Mouse (Mus musculus) midbrain, embryonic 14.5 days (tissue): ENCODE measurements at regions not wholly inside any gene's neighbourhood (a gene's known extent, or its start where the extent isn't known, plus 50 kb on each side); places are given as distances from the start of the nearest gene placed in this dataset.

Source experiments
- ATAC-seq: fragments of 200-750 bp; cut with Nextera tagmentation; 2 replicates; pipeline ENCODE4 v1.8.0; 2017; ENCODE audit warnings: moderate number of reproducible peaks, moderate library complexity; ENCODE audit not compliant: low FRiP score, low TSS enrichment
- DNase-seq: peaks from one replicate; pipeline ENCODE4 v3.0.0-alpha.2; 2015
- H3K27ac ChIP-seq: fragments of 300-500 bp; sonication (generic); replicated peaks from 2 replicates; pipeline ENCODE4 v1.5.1; 2014; ENCODE audit warnings: mild to moderate bottlenecking, low read depth, low read length, moderate library complexity
- H3K27me3 ChIP-seq: fragments of 300-500 bp; sonication (generic); 2 replicates; pipeline ENCODE4 v1.6.1; 2014; ENCODE audit warnings: low read length, control low read depth, mixed read lengths; ENCODE audit not compliant: control insufficient read depth, insufficient read depth
- H3K36me3 ChIP-seq: fragments of 300-500 bp; sonication (generic); 2 replicates; pipeline ENCODE4 v1.6.1; 2014; ENCODE audit warnings: low read length, control low read depth; ENCODE audit not compliant: control insufficient read depth, insufficient read depth
- H3K4me1 ChIP-seq: fragments of 300-500 bp; sonication (generic); 2 replicates; pipeline ENCODE4 v1.6.1; 2014; ENCODE audit warnings: mild to moderate bottlenecking, antibody characterized with exemption, low read length, control low read depth; ENCODE audit not compliant: control insufficient read depth, insufficient read depth
- H3K4me2 ChIP-seq: fragments of 300-500 bp; sonication (generic); 2 replicates; pipeline ENCODE4 v1.6.1; 2014; ENCODE audit warnings: mild to moderate bottlenecking, low read length, moderate library complexity
- H3K4me3 ChIP-seq: fragments of 300-500 bp; sonication (generic); replicated peaks from 2 replicates; pipeline ENCODE4 v1.5.1; 2014; ENCODE audit warnings: low read depth, low read length
- H3K9ac ChIP-seq: fragments of 300-500 bp; sonication (generic); replicated peaks from 2 replicates; pipeline ENCODE4 v1.6.1; 2014; ENCODE audit warnings: mild to moderate bottlenecking, low read length, moderate library complexity
- H3K9me3 ChIP-seq: fragments of 300-500 bp; sonication (generic); 2 replicates; pipeline ENCODE4 v1.6.1; 2016; ENCODE audit warnings: low read length, control low read depth, mixed read lengths; ENCODE audit not compliant: control insufficient read depth
- WGBS: fragments of 180-500 bp; shearing (Covaris S2); extraction: QIAGEN DNeasy Blood & Tissue Kit; methylation state at CpG from one replicate; pipeline ENCODE4 v1.1.7; 2014; 5-methylcytosine and 5-hydroxymethylcytosine counted together

GRCm38 (mm10) chr14:105056171-105056570 lies 121.0 kb downstream of the Rbm26 start:
- 83% methylated on average over 6 of the region's 6 CpGs for WGBS
- Histone ChIP-seq H3K27ac (no peak overlapping the region), H3K9ac (no peak overlapping the region), H3K27me3 (no peaks in the 10 kb centered on the region), H3K4me2 (no peak overlapping the region), H3K36me3 (no peaks in the 10 kb centered on the region), H3K9me3 (no peaks in the 10 kb centered on the region), H3K4me1 (no peaks in the 10 kb centered on the region), H3K4me3 (no peak overlapping the region)
- no peak for DNase-seq
- no peak for ATAC-seq

DNA sequence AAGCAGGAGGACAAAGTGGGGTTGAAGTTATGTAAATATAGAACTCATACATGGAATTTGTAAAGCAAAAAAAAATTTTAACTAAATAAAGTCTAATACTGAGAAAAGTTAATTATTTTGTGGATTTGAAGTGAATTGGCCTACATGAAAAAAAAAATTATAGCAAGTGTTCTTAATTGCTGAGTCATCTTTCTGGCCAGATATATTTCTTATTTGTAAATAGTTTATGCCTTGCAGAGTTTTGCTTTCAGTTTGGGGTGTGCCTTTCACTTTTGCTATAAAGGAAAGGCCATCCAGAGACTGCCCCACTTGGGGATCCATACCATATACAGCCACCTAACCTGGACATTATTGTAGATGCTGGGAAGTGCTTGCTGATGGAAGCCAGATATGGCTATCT lies 138.3 kb downstream of the Rbm26 start:
- Histone ChIP-seq H3K4me3 (no peak overlapping the region), H3K36me3 (no peaks in the 10 kb centered on the region), H3K4me2 (no peak overlapping the region), H3K9ac (no peak overlapping the region), H3K27ac (no peak overlapping the region), H3K27me3 (no peaks in the 10 kb centered on the region), H3K4me1 (no peaks in the 10 kb centered on the region), H3K9me3 (no peaks in the 10 kb centered on the region)
- DNase-seq = no peak
- ATAC-seq = no peak

DNA sequence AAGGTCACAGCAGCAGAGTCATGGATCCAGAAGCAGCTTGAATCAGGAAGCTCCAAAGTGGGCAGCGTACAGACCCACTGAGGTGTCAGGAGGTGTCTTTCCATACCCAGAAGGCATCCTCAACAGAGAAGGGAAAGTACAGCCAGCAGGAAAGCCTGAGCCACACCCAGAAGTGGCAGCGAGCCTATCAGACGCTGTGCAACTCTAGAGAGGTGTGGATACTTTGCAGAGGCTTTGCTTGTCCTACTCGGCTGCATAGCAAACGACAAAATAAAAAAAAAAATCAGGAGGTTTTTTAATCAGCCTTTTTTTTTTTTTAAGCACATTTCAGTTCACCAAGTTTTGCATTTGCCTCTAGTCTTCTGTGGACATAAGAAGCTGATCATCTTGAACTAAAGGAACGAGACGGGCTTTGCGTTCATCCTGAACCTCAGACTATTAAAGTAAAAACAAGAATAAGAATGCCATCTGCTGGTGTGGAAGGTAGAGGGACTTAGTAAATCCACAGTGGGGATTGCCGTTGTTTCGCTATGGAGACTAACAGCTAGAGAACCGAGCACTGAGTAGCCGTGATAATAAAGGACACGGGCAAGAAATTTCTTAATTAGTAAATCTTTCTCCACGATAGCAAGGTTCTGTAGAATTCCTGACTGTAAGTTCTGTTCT lies 142.3 kb downstream of the Rbm26 start:
- no peak overlapping the region for H3K9ac ChIP-seq
- no peaks in the 10 kb centered on the region for H3K4me1 ChIP-seq
- WGBS = 40% methylated on average over 14 of the region's 14 CpGs
- H3K36me3 ChIP-seq = no peaks in the 10 kb centered on the region
- peak overlapping the region; percentile 14 for H3K4me2 ChIP-seq
- no peaks in the 10 kb centered on the region for H3K27me3 ChIP-seq
- H3K27ac ChIP-seq = no peak overlapping the region
- no peak overlapping the region for H3K4me3 ChIP-seq
- no peaks in the 10 kb centered on the region for H3K9me3 ChIP-seq
- peak; percentile 74 for DNase-seq
- ATAC-seq = no peak

DNA sequence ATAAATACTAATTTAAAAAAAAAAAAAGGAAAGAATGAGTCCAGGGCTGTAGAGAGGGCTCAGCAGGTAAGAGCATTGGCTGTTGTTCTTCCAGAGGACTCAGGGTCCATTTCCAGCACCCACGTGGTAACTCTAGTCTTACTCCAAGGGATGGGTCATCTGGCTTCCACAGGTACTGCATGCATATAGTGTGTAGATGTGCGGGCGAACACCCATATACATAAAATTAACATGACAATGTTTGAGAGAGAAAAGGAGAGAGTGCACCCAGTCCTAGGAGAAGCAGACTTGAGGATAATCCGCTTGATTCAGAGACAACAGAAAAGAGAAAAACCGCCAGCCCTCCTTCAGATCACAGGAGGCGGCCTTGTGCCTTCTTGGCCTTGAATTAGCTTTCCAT lies 157.2 kb downstream of the Rbm26 start:
- H3K27me3 ChIP-seq = no peaks in the 10 kb centered on the region
- no peaks in the 10 kb centered on the region for H3K36me3 ChIP-seq
- DNase-seq (no peak), ATAC-seq (no peak)
- peaks cover 6% of the 10 kb centered on the region; the same call in 1 of the 2 replicates for H3K4me1 ChIP-seq
- no peak overlapping the region for H3K9ac ChIP-seq
- no peaks in the 10 kb centered on the region for H3K9me3 ChIP-seq
- H3K4me2 ChIP-seq = no peak overlapping the region
- 48% methylated on average over 6 of the region's 6 CpGs for WGBS
- H3K4me3 ChIP-seq = no peak overlapping the region
- H3K27ac ChIP-seq = no peak overlapping the region

DNA sequence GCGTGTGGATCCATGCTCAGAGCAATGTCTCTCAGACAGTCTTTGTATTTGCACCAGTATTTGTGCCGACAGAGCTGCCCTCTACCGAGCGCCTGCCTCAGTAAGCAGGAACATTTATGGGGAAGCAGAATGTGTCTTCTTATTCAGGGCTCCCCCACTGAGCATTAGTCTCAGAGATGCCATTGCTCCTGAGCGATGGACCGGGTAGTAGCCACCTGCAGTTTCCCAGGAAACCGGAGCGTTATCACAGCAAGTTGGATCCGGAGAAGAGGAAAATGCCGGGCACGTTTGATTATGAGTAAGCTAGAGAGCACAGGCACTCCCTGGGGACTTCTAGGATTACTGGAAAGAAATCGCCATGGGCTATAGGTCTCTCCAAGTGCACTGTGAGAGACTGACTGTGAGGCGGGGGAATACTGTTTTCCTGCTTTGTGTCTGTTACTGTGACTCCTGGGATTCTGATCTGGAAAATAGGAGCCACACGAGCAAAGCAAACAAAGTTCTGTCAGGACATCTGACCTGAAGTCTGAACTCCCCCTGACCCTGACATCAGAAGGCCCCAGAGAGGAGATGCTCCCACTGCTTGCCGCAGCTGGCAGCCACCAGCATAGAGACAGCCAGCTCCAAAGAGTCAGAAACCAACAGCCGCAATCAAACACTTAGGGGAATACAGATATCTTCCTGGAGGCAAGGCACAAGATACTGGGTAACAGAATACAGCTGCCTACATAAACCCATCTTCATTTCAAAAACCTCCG lies 160.9 kb downstream of the Rbm26 start:
- H3K4me1 ChIP-seq = peaks cover 3% of the 10 kb centered on the region; the same call in 1 of the 2 replicates
- DNase-seq = peak; percentile 76
- H3K9ac ChIP-seq = no peak overlapping the region
- H3K4me2 ChIP-seq = peak overlapping the region; percentile 49
- WGBS = 17% methylated on average over 17 of the region's 17 CpGs
- 0 out of 2 replicates have a peak overlapping the region, but pooled peaks have one; percentile 3 for H3K27ac ChIP-seq
- 0 out of 2 replicates have a peak, but pooled peaks have one; percentile 49 for ATAC-seq
- H3K9me3 ChIP-seq = no peaks in the 10 kb centered on the region
- no peaks in the 10 kb centered on the region for H3K27me3 ChIP-seq
- no peak overlapping the region for H3K4me3 ChIP-seq
- H3K36me3 ChIP-seq = no peaks in the 10 kb centered on the region

DNA sequence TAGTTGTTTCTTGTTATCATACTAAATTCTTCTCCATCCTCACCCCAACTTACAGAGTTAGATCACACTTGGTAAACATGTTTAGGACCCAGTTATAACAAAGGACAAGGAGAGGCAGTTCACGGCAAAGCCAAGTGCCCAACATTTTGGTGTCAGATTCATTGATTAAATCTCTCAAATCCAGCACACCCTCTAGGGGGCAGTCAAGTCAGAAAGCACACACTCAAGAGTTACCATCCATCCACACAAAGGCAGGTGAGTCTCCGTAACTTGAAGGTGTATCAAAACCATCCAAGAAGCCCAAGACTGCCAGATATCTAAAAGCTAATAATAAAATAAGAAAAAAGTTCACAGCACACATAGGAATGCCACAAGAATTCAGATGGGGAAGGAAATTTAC lies 161.8 kb downstream of the Rbm26 start:
- Histone ChIP-seq H3K36me3 (no peaks in the 10 kb centered on the region), H3K9ac (no peak overlapping the region), H3K27me3 (no peaks in the 10 kb centered on the region), H3K9me3 (no peaks in the 10 kb centered on the region), H3K4me3 (no peak overlapping the region), H3K27ac (no peak overlapping the region), H3K4me1 (peaks cover 3% of the 10 kb centered on the region; the same call in 1 of the 2 replicates), H3K4me2 (no peak overlapping the region)
- ATAC-seq = no peak
- 89% methylated on average over 2 of the region's 2 CpGs for WGBS
- DNase-seq = no peak

- Histone ChIP-seq H3K9me3 (no peaks in the 10 kb centered on the region), H3K27ac (no peak overlapping the region), H3K4me1 (no peaks in the 10 kb centered on the region), H3K4me2 (no peak overlapping the region), H3K27me3 (no peaks in the 10 kb centered on the region; the same call in 1 of the 2 replicates), H3K36me3 (no peaks in the 10 kb centered on the region), H3K9ac (no peak overlapping the region), H3K4me3 (no peak overlapping the region)
- ATAC-seq (peak; percentile 24; the same call in 1 of the 2 replicates), DNase-seq (no peak)
These were observed 166.4 kb downstream of the Rbm26 start for GRCm38 (mm10) chr14:105010742-105011141.

- H3K27me3 ChIP-seq = no peaks in the 10 kb centered on the region; the same call in 1 of the 2 replicates
- WGBS = 94% methylated on average over 2 of the region's 2 CpGs
- no peak overlapping the region for H3K9ac ChIP-seq
- no peaks in the 10 kb centered on the region for H3K4me1 ChIP-seq
- no peak overlapping the region for H3K27ac ChIP-seq
- no peak for DNase-seq
- no peaks in the 10 kb centered on the region for H3K9me3 ChIP-seq
- H3K4me2 ChIP-seq = no peak overlapping the region
- no peaks in the 10 kb centered on the region for H3K36me3 ChIP-seq
- H3K4me3 ChIP-seq = no peak overlapping the region
- ATAC-seq = no peak
These were observed 168.8 kb downstream of the Rbm26 start for GRCm38 (mm10) chr14:105008331-105008730.

DNA sequence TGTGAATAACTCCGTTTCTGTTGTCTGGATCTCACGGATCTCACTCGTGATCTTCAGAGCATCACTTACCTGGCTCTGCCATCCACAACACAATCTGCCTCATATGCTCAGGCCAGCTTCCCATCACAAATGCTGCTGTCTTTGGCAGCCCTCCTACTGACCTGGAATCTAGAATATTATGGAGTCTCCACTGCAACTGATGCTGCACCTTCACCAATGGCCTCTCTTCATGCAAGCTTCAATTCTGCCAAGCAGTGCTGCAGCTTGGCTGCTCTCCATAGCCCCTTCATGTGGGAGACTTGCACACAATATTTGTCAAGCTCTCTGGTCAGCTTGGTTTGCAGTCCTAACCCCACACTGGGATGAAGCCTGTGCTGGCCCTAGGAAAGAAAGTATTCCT lies 183.1 kb downstream of the Rbm26 start:
- no peak overlapping the region for H3K4me3 ChIP-seq
- H3K9ac ChIP-seq = no peak overlapping the region
- WGBS = 92% methylated on average over 3 of the region's 3 CpGs
- no peak for DNase-seq
- no peaks in the 10 kb centered on the region for H3K4me1 ChIP-seq
- no peak for ATAC-seq
- no peaks in the 10 kb centered on the region for H3K36me3 ChIP-seq
- H3K9me3 ChIP-seq = no peaks in the 10 kb centered on the region
- no peaks in the 10 kb centered on the region for H3K27me3 ChIP-seq
- H3K27ac ChIP-seq = no peak overlapping the region
- H3K4me2 ChIP-seq = no peak overlapping the region
